Mouse (Mus musculus) heart, adult 8-10 months (tissue): ENCODE measurements at regions not wholly inside any gene's neighbourhood (a gene's known extent, or its start where the extent isn't known, plus 50 kb on each side); places are given as distances from the start of the nearest gene placed in this dataset.

Experiments used
- DNase-seq: peaks from one replicate; pipeline ENCODE4 v3.0.0; 2022; ENCODE audit warnings: low spot score

DNA sequence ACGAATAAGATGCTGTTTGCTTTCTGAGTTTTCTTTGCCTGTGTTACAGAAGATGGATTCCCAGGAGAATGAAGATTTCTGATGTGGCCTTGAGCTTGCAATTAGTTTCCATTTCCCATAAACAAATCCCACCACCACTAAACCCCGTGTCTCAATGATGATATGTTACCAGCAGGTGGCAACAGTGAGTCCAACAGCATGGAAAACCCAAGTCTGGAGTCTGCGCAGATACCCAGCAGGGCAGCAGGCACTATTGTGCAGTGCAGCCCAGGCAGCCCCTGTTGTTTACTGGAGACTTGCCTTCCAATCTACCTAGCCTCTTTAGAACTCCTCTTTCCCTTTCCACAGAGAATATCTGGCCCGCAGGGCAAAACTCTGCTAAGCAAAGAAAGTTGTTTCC is 62.7 kb downstream of the Bmp2 start:
- DNase-seq: no peak

DNA sequence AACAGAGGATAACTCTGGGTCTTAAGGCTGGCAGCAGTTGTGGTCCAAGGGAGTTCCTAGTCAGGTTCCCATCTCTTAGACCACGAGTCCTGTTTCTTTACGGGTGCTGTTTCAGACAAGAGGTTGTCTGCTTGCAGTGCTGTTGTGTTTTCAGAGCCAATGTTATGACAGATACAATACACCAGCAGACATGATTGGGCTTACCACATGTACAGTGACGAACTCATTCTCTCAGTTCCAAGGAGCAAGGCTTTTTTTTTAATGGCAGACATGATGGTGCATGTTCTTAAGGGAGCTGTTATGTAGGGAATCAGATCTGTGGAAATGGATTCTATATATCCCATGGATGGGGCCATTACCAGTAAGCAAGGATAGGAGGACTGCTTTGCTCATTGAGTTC is 63.3 kb downstream of the Bmp2 start:
- DNase-seq: no peak

DNA sequence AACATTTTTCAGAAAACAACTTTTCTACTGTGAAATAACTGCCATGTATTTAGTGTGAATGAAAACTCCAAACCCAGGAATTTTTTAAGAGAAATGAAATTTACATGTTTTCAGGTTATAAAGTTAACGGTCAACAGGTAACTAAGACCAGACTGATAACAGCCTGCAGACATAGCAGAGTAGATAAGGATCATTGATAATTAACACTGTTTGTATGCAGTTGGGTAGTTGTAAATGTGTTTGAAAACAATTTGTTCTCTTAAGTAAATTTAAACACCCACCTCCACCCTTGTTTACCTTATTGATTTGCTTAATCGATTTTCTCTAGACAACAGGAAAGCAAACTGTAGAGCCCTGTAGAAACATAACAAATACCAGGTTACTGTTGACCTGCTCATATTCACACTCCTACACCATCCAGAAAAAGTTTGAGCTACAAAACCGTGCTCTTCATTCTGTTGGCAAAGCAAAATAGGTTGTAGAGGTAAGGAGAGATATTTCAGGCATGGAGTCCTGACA is 65.4 kb downstream of the Bmp2 start:
- DNase-seq: no peak

DNA sequence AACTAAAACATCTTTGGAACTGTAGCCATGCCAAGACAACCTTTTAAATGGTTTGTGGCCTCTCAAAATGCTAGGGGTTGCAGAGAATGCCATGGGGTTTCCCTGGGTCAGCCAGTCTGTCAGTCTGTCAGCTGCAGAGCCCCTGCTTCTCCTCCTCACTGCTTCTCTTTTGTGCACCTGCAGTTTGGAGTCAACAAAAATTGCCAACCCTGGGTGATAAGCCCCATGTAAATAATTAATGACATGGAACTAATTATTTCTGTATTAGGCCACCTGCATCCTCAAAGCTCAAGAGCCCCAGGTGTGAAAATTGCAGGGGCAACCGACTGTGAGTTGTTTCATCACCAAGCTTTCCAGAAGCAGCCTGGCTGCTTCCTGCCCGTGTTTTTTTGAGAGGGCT is 70.6 kb downstream of the Bmp2 start:
- DNase-seq: no peak

DNA sequence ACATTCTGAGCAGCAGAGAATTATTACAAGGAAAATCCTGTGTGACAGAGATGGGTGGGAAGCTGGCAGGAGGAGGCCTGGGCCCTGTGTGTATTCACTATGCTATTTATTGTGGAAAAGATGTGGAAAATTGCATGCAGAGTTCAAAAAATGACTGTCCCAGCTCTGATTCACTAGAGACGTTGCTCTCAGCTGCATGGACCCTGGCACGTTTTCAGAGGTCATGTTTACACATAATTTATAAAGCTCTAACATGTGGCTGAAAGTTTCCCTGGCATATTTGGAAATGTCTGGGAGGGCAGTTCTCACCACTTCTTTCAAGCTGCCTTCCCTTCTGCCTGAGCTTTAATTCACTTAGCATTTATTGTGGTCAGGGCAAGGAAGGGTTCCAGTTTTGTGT is 73.6 kb downstream of the Bmp2 start:
- no peak for DNase-seq

DNA sequence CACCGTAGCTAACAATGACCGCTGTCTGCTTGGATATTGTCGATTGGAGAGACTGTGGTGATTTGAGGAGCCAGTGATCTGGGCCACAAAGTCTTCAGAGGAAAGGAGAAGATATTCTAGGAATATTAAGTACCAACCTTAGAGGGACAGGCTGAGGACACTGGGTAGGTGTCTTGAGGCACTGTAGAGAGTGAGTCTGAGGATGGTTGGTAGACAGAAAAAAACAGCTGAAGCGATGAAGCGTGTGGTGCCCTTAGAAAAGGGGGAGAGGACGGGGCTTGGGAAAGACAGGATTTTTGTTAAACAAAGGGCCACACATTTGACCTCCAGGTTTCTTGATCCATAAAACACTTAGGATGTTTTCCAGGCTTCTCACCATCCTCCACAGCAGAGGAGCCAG is 76.9 kb downstream of the Bmp2 start:
- DNase-seq: no peak

DNA sequence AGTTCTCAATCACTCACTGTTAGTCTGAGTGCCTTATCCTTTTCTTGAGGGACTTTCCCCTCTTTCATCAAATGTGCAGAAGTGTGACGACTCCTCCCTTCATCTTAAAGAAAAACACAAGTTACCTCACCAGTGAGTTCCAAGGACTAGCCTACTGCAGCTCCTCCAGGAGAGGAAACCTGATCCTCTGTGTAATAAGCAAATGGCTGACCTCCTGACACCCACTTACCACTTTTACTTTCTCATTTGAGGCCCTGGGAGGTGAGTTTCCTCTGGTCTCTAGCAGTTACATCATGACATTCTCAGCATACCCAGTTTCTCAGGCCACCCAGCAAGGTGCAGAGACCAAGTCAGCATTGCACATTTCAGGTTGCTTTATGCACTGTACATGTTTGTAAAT is 83.5 kb downstream of the Bmp2 start:
- DNase-seq: no peak

DNA sequence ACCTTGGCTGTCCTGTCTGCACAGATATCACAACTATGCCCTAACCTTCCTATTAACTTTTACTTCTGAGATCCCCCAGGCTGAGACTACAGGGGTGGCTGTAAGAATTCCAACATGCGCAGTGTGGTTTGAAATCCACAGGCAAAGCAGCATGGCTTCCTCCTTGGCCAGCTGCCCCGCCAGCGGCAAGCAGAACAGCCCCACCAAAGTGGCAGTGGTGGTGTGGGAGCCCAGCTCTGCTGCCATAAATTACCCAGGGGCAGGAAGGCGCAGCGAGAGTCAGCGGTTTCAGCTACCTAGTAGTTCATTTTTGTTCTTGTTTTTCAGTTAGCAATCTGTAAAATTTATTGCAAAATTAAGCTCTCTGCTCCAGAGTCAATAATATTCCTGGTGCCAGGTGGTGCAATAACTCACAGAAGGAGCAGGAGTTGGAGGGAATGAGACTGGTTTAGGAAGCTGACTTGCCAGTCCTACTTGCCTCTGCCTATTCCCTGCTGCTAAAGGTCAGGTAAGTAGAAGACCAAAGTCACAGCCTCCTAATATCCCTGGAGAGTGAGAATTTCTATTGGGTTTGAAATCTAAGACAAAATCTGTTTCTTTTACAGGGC is 98.0 kb downstream of the Bmp2 start:
- no peak for DNase-seq

DNA sequence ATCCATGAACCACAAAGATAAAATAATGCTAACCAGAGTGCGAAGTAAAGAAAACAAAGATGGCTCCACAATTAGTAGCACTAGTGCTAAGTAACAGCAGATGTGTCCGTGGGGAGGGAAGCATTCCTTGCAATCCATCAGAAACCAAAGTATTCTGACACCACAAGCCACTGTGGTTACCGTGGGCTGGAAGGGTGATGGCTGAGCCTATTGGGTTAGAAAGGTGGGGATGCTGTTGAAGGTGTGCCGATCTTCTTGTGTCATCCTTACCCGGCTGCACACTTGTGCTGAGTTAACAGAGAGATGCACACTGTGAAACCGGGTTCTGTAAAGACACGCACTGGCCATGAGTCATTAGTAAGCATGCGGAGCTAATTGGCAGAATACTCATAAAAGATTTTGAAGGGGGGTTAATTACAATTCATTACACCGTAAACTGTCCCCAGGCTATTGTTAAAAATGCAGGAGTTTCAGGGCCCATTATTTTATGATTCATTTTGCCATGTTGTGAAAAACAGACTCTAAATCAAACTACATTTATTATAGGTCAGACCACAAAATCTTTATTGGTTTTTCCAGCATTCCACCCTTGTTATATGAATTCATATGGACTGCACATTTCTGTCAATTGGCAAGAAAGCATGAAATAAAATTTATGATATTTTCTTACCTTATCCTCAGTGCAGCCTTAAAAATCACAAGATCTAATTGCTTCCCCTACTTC is 114.5 kb downstream of the Bmp2 start:
- DNase-seq: no peak

DNA sequence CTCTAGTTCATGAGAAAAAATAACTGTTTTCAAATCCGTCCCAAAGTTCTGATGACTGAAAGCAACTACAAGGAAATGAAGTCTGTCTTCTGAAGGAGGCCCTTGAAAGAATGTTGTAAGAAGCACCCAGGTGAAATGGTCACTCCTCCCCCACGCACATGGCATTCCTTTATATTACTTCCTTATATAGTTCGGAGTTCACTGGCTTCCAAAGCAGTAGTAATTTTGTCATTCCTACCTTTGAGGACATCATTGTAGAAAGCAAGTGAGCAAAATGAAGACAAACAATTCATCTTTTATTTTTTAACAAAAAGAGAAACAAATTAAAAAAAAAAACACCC is 115.1 kb downstream of the Bmp2 start:
- no peak for DNase-seq

DNA sequence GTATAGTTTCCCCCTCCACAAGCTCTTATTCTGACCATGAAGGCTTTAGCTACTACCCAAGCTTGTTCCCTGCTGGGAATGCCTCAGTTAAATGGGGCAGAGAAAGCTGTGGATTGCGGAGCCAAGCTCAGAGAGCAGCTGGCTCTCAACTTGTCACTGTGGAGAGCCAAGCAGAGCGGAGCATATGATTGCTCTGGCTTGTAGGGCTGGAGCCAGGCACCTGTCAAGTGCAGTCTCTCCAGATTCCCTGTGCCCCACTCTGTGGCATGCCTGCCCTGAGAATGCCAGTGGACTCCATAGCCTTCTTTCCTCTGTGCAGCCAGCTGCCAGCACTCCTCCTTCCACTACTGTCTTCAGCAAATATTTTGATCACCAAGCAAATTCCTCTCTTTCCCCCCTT is 117.9 kb downstream of the Bmp2 start:
- peak; percentile 4 for DNase-seq

DNA sequence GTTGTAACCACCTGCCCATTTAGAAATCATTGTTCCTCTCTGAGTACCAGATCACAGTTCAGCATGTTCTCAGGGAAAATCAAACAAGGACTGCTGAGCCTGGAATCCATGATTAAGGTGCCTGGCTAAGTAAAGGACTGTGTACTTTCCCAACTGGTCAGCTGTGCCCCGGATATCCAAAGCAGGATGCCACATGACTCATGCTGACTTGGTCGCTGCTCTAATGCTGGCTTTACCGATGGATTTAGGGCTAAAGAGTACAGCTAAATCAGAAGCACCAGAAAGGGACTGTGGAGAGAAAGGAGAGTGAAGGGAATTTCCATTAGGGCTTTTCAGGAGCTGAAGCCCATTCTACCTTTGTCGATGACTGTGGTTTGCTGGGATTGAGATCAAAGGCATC is 119.6 kb downstream of the Bmp2 start:
- no peak for DNase-seq

DNA sequence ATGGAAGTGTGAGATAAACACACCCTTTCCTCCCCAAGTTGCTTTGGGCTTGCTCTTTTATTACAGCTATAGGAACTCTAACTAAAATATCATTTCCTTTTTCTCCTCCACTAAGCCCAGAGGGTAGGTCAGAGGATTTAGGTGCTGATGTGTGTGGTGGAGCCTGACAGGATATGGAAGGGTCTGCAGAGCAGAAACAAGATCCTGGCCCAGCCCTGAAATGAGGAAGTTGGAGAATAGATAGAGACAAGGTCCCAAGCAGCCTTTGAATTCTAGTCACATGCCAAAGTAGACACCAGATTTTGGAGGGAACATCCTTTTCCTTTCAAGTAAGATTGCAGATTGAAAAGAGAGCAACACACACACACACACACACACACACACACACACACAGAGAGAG is 132.4 kb downstream of the Bmp2 start:
- DNase-seq: no peak

DNA sequence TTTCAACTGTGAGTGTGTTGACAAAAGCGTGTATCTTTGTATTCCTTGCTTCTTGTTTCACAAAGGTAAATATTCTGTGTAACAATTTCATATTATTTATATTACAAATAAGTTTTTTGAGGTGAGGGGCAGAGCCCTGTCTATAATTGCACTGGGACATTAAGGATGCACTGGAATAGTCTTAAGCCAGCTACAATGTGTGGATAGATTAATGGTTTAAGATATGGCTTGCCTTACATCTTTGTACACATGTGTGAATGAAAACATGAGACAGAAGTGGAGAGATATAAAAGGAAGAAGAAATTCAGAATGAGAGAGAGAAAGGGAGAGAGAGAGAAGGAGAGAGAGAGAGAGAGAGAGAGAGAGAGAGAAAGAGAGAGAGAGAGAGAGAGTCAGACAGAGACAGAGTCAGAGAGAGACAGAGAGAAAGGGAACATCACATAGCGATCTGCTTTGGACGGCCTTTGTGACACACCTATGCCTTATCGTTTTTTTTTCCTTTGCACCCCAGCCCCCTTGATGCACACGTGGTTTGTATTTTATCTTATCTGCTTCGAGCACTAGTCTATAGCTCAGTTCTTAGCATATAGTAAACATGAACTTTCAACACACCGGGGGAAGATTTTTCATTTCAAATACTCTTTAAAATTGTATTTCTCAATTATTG is 136.3 kb downstream of the Bmp2 start:
- DNase-seq: no peak

DNA sequence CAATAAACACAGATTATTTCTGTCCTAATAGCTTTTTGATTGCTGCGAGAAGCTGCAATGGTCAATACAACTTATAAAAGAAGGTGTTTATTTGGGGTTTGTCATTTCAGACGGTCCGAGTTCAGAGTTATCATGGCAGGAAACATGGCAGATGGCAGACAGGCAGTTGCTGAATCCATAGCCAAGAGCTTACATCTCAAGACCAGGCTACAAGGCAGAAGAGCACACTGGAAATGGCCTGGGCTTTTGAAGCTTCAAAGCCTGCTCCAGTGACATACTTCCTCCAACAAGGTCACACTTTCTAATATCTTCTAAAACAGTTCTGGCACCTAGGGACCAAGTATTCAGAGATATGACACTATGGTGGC is 136.8 kb downstream of the Bmp2 start:
- no peak for DNase-seq

DNA sequence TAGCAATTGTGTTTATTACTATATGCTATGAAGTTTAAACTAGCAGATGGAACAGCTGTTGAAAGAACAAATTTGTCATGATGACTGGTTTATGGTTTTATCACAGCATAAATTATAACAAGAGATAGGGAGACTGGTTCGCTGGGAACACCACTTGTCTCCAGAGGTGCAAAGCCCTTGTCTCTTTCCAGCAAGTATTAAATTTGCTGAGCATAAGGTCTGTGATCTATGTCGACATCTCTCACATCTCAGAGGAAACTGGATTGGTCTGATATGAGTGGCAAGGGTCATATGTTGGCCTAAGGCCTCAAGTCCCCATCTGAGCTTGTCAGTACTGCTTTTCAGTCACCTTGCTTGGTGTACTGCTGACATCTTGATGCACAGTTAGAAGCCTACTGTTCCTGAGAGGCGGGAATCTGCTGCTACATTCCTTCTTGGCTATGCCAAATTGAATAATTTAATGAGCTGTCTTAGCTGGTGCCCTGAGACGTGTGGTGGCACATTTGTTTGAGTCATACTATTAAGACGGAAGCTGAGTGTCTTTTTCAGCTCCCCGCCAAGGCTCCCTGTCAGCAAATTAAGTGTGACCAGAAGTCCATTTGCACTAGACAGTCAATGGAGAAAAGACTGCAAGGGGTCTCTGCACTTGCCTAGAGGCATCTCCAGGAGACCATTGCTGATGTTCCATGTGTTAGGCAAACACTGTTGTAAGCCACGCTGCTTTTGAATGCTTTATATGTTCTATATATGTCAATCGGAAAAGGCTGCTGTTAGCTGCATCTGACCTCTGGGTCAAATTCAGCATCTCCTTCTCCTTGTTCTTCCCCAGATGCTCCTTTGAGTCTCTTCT is 157.0 kb downstream of the Bmp2 start:
- no peak for DNase-seq

DNA sequence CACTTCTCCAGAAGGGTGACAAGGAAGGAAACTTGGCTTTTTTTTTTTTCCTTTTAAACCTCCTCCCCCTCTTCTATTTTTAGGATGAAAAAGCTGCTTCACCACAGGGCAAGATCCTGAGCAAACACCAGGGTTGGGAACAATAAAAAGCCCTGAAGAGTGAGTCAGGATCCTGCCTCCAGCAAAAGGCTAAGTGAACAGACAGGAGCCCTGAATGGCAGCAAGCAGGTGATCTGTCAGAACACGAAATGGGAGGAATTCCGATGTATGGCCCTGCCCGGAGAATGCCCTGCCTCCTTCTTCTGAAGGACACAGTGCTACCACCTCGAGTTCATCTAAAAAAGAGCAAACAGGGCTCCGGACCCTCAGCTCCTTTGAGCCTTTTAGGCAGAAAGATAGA is 164.3 kb downstream of the Bmp2 start:
- DNase-seq: no peak

DNA sequence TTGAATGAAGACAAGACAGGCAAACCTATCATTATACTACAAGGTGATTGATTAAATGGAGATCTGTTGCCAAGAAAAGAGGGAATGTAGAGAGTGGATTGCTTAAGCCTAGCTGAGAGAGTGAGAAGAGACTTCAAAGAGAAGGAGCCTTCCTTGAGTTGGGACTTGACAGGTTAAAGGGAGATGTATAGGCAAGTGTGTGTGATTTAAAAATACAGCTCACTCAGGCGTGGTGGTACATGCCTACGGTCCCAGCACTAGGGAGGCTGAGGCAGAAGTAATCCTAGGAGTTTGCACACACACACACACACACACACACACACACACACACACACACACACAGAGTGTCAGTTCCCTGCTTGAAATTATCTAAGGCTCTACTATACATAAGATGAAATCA is 165.1 kb downstream of the Bmp2 start:
- DNase-seq: no peak

DNA sequence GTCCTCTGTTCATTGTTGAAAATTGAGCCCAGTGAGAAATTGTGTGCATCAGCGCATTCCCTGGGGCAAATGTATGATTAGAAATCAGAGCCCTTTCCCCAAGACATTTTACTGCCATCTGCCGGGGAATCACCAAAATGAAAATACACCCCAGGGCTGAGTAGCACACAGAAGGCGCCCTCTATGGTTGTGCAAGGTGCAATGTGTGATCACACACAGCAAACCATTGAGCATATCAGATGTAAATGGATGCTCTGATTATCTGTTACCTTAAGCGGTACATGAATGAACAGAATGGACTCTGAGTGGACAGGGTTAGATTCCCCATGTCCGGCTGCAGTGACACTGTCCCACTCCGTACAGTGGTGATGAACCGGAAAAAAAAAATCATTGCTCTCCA is 172.4 kb downstream of the Bmp2 start:
- no peak for DNase-seq

DNA sequence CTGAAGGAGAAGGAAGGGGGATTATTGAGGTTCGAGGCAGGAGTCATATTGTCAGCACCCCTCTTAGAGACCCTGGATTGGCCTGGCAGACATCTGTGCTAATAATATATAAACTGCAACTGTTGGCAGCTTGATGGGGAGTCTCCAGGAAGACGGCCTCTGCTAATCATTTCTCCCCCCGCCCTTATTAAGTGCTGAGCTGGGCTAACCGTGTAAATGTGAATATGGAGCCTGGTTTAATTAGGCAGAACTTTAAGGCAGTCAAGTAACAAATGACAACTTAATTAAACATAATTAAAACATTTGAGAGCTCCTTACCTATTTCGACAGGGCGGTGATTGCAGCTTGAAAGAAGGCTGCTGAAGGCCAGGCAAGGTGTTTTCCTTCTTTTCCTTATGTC is 172.8 kb downstream of the Bmp2 start:
- DNase-seq: no peak

DNA sequence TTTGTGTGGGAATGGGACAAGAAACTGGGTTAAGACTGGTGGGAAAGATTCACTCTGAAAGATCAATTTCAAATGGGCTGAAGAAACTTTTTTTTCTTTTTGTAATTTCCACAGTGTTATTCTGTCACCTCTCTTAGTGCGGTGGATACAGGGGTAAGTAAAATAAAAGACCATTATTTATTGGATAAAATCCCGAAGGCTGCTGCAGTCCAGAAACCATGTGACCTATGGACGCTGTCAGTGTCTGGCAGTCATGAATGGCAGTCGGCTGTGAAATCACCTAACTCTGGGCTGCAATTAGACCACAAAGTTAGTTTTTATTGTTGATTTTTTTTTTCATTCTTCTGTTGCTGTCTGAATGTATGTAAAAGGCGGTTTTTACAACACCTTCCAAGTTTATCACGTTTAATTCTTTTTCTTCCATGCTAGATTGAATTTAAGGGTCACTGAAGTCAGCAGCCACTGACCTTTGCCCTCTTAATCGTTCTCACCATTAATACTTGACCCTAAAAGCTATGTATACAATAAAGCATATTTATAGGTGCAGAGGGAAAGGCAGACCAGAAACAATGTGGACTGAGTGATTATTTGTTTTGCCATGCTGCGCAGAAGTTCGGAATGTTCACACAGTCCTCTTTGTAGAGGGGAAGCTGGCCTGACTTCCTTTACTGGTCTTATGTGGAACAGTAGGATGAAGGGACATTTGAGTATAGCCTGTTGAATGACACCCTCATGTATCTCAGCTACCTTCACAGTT is 182.7 kb downstream of the Bmp2 start:
- DNase-seq: no peak
